Mouse (Mus musculus): ENCODE data around the gene Srf. TPM values are rescaled to one million over a fixed set of nuclear protein-coding genes. Genes with fewer than 3 reads are reported as not detected.
A peak's percentile ranks its signal among the peaks of the same experiment; 100 is the strongest.
"Not testable (repeated sequence)": the region's sequence is repeated elsewhere in the genome, so short reads cannot be mapped to it uniquely, and the experiment has no call there.

Srf gene
- total RNA-seq, 2 experiments from 2014 or later: 6.0 to 7.3 TPM

DNA sequence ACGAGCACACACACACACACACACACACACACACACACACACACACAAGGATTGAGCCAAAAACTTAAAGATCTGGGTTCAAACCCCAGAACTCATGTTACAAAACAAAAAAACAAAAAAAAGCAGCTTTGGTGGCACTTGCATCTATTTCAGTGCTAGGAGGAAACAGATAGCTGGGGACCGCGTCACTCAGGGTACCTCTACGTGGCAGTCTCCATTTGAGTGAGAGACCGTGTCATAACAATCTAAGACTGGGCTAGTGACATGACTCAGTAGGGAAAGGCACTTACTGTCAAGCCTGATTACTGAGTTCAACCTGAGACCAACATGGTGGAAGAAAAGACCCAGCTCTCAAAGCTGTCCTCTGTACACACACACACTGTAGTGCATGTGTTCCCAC, 2.2 kb upstream of the Srf start:
- ATAC-seq (replicated peaks; ENCODE audit: low FRiP score, poor library complexity, severe bottlenecking): no peak

DNA sequence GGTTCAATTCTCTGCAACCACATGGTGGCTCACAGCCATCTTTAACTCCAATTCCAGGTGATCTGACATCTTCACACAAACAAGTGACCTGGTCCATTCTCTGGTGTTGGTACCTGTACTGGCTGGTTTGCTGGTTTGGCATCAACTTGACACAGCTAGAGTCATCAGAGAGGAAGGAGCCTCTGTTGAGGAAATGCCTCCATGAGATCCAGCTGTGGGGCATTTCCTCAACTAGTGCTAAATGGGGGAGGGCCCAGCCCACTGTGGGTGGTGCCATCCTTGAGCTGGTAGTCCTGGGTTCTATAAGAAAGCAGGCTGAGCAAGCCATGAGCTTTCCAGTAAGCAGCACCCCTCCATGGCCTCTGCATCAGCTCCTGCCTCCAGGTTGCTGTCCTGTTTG, 1.3 kb upstream of the Srf start:
- not testable (repeated sequence) for ATAC-seq (replicated peaks; ENCODE audit: low FRiP score, poor library complexity, severe bottlenecking)

DNA sequence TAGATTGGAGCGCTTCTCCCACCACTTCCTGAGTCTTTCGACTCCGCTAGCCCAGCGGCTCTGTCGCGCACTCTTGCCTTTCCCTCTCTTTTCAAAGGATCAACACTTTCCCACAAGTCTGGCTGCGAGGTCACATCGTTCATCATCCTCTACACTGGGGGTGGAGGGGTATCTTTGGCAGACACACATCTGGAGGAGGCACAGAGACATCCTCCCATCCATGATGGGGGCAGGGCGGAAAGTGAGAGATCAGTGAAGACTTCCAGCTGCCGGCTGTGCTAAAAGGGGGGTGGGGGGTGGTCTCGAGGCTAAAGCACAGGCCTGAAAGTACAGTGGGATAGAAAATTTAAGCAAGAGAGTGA, 590 bp upstream of the Srf start:
- peak; percentile 28 for ATAC-seq (replicated peaks; ENCODE audit: low FRiP score, poor library complexity, severe bottlenecking)

DNA sequence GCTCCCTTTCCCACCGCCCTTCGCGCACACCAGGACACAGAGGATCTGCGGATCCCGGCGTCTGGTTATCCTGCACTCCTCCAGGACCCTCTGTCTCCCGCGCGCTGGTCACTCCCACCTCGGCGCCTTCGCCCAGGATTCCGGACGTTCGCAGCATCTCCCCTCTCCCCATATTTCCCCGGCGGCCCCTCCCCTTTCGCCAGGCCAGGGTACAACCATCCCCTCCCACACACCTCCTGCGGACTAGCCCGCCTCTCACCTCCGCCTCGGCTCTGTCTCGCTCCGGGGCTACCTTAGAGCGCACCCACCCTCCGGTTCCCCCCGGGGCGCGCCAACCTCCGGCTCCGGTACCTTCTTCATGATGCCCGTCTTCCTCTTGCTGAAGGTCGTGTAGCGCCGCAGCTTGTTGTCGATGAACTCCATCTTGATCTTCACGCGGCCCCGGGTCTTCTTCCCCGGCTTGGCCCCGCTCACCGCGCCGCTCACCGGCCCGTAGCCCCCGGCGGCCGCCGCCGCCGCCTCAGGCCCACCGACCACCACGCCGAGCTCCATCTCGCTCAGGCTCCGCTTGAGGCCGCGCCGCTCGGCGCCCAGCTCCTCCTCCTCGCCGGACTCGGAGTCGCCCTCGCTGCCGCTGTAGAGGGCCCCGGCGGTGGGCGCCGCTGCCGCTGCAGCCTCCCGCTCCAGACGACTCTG, 850 bp downstream of the Srf start:
- ATAC-seq (replicated peaks; ENCODE audit: low FRiP score, poor library complexity, severe bottlenecking): no peak

DNA sequence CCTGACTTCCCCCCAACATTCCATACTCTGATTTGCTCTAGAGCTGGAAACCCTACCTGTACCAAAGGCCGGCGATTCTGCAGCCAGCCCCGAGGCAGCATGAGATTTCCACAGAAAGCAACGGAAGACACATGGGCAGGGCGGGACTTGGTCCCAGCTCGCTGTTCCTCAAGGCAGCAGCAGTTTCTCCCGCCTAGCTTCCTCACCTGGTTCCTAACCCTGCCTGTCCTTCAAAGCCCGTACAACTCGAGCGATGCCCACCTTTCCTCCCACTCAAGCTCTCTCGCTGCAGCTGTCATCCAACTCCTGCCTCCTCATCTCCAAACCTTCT, 1.4 kb downstream of the Srf start:
- ATAC-seq (replicated peaks; ENCODE audit: low FRiP score, poor library complexity, severe bottlenecking): no peak

DNA sequence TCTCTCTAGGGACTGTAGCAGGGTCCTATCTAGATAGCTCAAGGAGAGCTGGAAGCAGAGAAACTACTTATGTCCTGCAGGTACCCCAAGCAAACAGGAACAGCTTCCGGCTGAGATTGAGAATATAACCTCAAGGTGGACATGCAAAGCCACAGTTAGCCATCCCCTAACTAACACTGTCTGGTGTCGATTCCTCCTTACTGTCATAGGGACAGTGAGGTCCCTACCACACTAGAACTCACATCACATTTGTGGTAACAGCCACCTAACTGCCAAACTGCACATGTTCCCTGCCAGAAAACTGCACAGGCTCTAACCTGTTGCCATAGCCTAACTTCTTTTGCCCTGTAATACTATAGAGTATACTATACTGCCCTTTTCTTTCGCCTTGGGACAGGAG, 2.0 kb downstream of the Srf start:
- ATAC-seq (replicated peaks; ENCODE audit: low FRiP score, poor library complexity, severe bottlenecking): no peak

DNA sequence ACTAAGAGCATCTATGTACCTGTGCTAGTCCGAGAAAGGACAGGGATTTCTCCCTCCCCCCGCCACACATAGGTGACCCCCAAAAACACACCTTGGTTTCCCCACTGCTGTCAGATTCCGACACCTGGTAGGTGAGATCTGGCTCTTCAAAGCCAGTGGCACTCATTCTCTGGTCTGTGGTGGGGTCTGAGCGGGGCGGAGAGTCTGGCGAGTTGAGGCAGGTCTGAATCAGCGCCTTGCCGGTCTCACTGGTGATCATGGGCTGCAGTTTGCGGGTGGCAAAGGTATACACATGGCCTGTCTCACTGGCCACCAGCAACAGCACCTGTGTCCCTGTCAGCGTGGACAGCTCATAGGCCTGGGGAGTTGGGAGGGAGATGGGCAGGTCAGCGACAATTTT, 2.5 kb downstream of the Srf start:
- no peak for ATAC-seq (replicated peaks; ENCODE audit: low FRiP score, poor library complexity, severe bottlenecking)

DNA sequence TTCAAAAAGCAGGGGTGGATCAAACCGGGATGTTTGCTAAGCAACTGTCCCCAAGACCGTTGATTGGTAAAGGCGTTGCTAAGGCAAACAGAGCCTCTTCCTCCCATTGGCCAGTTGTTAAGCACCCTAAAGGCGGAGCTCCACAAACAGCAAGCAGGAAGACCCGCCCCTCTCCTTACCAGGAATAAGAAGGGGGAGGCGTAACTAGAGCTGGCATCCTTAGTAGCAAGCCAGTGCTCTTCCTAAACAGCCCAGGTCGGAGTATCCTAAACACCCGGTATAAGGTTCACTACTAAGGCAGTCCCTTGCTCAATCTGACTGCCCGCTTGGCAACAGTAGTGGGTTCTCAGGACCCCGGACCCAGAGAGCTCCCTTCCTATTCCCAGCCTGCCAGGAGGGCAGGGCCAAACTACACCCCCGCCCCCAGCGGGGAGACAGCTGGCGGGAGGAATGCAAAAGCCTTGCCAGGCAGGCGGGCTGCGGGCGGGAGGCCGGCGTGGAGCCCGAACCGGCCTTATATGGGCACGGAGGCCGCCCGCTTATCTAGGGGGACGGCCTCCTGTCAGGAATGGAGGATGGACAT, 3.0 kb downstream of the Srf start:
- ATAC-seq (replicated peaks; ENCODE audit: low FRiP score, poor library complexity, severe bottlenecking): peak; percentile 41

DNA sequence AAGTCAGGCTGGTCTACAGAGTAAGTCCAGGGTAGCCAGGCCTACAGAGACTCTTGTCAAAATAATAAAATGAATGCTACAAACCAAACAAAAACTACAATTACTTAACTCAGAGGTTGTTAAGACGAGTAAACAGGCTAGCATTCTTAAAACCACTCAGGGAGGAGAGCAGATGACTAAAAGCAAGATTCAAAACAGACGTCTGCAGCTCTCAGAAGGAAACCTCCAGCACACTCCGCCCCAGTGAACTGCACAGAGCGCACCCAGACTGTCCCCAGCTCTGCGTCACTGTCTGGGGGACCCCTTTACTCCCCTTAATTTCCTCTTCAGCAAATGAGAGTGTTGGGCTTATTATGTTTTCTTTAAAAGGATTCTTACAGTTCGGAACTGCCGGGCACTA, 3.8 kb downstream of the Srf start:
- no peak for ATAC-seq (replicated peaks; ENCODE audit: low FRiP score, poor library complexity, severe bottlenecking)

DNA sequence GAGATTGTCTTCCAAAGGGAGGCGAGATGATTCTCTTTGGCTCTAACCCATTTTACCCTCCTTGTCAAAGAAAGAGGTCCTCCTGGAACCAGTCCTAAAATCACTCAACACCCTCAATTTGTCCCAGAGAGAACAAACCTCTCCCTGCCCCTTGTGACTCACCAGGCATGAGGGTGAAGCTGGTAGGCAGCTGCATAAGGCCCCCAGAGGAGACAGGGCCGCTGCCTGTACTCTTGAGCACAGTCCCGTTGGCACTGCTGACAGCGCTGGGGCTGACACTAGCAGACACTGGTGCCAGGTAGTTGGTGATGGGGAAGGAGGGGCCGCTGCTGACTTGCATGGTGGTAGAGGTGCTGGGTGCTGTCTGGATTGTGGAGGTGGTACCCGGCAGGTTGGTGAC, 4.6 kb downstream of the Srf start:
- no peak for ATAC-seq (replicated peaks; ENCODE audit: low FRiP score, poor library complexity, severe bottlenecking)

DNA sequence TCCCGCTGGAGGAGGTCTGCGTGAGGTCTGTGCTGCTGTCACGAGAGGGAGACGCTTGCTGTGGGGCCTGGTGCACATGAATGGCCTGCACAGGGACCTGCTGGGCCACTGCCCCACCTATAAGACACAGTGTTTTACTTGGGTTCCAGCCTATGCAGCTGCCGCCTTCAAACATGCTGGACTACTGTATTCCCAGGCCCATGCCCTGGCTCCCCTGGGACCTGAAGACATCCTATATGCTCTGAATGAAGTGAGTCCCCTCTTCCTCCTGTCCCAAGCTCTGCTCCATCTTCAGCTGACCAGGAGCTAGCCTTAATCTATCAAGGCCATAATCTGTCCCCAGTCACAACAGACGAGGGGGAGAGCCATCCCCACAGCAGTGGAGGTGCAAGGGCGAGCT, 5.1 kb downstream of the Srf start:
- no peak for ATAC-seq (replicated peaks; ENCODE audit: low FRiP score, poor library complexity, severe bottlenecking)

DNA sequence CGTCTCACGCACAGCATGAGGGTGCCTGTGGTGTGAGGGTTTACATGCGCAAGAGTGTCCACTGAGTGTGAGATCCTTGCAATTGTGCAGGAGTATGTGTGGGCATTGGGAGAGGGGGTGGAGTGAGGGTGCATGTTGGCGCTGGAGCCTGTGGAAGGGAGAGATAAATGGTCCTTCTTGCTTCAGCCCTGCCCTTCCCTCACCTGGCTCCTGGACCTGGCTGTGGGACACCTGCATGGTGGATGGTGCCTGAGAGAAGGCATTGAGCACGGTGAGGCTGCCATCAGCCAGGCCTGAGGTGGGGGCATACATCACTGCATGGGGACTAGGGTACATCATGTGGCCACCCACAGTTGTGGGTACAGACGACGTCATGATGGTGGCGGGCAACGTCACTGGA, 6.3 kb downstream of the Srf start:
- ATAC-seq (replicated peaks; ENCODE audit: low FRiP score, poor library complexity, severe bottlenecking): no peak

DNA sequence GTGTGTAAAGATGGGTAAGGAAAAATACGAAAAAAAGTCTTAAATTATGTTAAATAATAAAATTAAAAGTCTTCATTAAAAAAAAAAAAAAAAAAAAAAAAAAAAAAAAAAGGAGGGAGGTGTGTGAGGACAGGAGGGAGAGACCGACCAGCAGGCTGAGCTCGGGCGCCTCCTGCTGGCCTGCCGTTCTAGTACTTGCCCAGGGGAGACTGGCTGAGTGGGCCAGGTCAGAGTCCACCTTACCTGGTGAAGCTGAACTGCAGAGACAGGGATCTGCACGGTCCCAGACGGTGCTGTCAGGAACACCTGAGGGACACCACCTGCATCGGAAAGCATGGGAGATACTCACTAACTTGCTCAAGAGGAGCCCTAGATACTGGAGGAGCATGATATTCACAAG, 6.8 kb downstream of the Srf start:
- peak; percentile 62; the same call in 1 of the 2 replicates for ATAC-seq (replicated peaks; ENCODE audit: low FRiP score, poor library complexity, severe bottlenecking)

DNA sequence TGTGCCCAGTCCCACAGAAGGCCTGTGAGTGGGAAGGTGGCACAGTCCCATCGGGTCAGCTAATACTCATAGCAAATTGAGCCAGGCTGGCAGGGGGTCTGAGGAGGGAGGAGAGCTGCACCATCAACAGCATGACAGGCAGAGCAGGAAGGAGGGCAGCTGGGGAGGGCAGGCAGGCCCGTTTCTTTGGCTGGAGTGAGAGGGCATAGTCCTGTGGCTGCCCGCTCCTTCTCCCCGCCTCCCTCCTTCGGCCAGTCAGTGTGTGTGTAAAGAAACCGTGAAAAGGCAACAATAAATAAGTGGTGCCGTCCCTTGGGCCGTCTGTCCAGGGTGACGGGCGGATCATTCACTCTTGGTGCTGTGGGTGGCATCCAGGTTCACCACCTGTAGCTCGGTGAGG, 7.2 kb downstream of the Srf start:
- ATAC-seq (replicated peaks; ENCODE audit: low FRiP score, poor library complexity, severe bottlenecking): no peak

DNA sequence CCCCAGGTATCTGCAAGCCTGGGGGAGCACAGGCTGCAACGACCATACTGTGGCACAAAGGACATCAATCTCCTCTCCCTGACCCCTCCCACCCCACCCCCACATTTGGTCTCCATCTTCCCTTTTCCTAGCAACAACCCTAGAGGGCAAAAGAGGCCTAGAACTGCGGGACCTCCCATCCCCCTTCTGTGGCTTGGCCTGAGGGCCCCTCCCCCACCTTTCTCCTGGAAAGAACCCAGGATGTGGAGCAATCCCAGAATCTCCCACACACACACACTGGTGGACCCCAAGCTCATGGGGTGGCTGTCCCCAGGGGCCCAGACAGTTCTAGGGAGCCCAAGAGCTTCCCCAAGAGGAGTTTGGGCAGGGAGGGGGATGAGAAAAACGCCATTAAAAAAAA, 8.1 kb downstream of the Srf start:
- ATAC-seq (replicated peaks; ENCODE audit: low FRiP score, poor library complexity, severe bottlenecking): no peak

DNA sequence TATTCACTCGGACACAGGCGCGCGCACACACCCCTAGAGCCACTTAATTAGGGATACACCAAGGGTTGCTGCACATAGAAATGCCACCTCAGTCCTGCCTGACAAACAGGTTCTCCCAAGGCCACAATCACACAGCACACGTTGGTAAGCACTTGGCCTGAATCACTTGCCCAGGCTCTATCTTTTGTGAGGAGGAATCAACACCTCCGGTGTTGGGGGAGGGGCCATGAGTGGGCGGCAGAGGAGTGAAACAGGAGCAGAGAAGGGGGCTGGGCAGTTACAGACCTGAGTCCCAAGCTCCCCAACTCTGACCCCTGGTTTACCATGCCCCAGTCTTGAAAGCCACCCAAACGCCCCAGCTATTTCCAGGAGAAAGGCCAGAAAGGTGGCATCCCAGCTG, 9.0 kb downstream of the Srf start:
- ATAC-seq (replicated peaks; ENCODE audit: low FRiP score, poor library complexity, severe bottlenecking): no peak

DNA sequence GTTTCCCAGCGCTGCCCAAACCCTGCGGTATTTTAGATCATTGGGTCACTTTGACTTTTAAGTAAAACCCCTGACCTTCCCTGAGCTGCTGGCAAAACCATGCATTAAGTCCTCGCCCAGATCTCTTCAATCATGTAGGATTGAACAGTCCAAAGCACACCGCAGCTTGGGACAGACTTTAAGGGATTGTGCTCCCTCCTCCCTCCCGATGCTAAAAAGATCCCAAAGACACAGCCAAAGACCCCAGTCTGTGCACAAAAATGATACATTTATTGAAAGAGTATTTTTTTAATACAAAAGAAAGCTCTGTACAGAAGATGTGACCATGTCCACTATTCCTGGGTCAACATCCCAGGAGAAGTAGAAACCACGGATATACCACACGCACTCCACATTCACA, 9.4 kb downstream of the Srf start:
- ATAC-seq (replicated peaks; ENCODE audit: low FRiP score, poor library complexity, severe bottlenecking): no peak

DNA sequence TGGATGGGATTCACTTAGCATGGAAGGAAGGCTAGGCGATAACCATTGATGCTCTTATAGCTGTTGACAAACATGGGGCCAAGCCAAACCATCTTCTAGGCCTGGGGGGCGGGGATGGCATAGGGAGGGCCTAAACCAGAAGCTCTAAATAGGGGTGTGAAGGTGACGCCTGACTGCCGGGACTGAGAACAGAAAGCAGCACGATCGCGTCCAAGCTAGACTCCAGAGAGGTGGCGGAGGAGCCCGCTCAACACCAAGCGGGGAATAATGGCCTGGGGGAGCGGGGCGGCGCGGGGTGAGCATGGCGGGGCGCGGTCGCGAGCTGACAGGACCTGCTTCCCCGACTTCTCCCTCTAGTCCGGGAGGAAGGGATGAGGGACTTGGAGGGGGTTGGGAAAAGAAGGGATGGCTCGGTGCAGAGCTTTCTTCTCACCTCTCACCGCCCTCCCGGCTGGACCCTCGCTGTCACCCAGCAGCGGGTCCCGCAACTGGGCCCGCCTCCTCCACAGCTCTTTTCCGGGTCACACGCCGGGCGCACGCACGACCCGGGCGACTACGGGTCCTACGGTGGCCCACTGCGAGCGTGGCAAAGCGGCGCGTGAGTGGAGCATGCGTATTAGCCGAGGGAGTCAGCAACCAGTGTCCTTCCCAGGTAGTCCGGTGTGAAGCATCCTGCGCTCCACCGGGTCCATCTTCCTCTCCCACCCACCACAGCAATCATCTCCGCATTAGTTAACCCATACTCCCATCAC, 10.0 kb downstream of the Srf start, which contains the start of gene Cul9:
Gene Cul9, minus strand, starts transcription at position 576 of the 752 bp plus-strand sequence.
- ATAC-seq (replicated peaks; ENCODE audit: low FRiP score, poor library complexity, severe bottlenecking): no peak

DNA sequence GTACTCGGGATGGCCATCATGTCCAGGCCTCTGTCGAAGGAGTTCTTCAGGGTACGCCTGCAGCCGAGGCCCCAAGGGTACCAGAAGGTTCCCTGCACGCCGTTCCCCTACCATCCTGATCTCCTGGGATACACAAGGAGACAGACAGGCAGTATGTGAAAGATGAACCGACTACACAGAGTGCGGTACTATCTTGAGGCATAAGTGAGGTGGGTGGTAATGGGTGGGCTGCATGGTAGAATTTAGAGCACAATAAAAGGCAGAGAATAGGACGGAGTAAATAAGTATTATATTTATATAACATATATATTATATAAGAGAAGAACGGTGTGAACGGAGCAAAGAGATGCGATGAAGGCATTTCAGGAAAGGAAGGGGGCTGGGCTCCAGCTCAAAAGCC, 12.3 kb downstream of the Srf start:
- no peak for ATAC-seq (replicated peaks; ENCODE audit: low FRiP score, poor library complexity, severe bottlenecking)

DNA sequence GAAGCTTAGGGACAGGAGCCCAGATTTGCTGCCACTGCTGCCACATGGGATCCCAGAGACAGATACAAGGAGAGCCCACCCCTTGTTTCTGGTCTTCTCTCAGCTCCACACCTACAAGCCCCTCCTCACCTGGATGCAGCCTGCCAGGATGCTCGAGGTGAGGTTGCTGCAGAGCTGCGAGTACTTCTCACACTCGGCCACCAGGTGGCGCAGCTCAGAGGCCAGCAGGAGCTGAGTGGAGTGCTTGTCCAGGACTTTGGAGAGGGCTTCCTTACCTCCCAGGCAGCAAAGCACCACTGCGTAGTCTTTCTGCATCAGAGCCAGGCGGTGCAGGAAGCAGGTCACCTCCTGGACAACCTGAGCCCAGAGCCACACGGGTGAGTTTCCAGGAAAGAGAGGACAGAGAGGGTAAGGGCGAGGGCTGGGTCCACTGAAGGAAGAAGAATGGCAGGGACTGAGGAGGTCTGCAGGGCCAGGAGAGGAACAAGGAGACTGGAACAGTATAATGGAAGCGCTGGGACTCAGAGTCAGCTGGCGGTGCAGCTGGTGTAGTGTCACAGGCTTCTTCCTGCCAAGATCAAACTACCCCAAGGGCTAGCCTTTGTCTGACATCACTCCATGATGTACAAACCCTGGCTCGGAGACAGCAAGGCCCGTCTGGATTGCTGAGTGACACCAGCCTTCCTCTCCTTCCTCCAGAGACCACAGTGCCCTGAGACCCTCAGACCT, 30.2 kb downstream of the Srf start:
- peak; percentile 88 for ATAC-seq (replicated peaks; ENCODE audit: low FRiP score, poor library complexity, severe bottlenecking)

DNA sequence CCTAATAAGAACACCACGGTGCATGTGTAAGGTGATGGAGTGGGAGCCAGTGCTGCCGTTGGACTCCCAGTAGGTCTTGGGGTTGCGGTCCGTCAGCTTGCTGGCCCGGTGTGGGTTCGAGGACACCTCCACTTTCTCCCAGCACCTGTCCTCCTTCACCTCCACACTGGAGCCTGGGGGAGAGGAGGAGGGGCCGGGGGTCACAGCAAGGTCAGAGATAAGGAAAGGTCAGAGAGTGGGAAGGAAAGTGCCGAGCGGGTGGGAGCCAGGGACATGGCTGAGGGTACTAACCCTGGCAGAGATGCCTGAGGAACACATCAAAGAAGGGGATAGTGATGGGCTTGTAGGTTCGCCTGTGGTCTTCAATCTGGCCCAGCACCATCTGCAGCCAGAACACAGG, 30.9 kb downstream of the Srf start:
- no peak for ATAC-seq (replicated peaks; ENCODE audit: low FRiP score, poor library complexity, severe bottlenecking)

Measured in erythroblast, adult 5-6 weeks (primary cell).